Mouse (Mus musculus) heart, postnatal 4 days (tissue): ENCODE results near the gene Ythdf2. TPM values are rescaled to one million over a fixed set of nuclear protein-coding genes. Genes with fewer than 3 reads are reported as not detected.
"Not testable (repeated sequence)": the region's sequence is repeated elsewhere in the genome, so short reads cannot be mapped to it uniquely, and the experiment has no call there.

Experiments
- DNase-seq: peaks from one replicate; pipeline ENCODE4 v3.0.0; 2021
- total RNA-seq, 2 experiments: library from RNA; stranded (reverse); gene quantifications; 2 replicates each; pipeline ENCODE4 v1.2.3; 2021

Ythdf2 gene
- total RNA-seq = 10 to 100 TPM; 48.2 to 51.9 TPM

DNA sequence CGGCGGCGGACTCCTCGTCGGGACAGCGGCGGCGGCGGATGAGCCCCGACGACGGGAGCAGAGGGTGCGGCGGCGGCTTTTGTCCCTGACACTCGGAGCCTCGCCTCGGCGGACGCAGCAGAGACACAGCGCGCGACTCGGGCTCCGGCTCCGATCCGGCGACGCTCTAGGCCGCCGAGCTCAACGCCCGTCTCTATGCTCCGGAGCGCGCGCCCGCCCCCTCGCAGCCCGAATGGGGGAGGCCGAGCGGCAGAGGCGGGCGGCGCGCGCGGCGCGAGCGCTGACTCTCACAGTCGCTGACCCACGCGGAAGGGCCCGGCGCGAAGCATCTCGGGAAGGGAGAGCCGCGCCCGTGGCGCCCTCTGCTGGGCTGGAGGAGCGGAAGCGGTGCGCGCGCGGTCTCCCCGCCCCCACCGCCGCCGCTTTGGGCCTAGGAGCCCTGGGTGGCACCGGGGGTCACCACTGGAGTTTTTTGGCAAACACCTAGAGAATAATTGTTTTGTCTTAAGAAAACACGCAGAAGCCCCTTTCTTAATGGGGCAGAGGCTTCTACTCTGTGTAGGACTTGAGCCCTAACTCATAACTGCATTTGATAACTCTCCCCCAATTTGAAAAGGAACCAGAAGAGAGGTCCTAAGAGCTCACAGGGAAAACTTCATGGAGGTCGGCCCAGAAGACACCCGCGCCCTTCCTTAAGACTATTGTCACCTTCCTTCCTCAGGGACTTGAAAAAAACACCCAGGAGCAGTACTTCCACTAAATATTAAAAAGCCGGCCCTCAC, at the start of gene Ythdf2:
Gene Ythdf2 (minus strand): TSS at position 351 of the 782 bp plus-strand sequence.
- peak; percentile 99 for DNase-seq

DNA sequence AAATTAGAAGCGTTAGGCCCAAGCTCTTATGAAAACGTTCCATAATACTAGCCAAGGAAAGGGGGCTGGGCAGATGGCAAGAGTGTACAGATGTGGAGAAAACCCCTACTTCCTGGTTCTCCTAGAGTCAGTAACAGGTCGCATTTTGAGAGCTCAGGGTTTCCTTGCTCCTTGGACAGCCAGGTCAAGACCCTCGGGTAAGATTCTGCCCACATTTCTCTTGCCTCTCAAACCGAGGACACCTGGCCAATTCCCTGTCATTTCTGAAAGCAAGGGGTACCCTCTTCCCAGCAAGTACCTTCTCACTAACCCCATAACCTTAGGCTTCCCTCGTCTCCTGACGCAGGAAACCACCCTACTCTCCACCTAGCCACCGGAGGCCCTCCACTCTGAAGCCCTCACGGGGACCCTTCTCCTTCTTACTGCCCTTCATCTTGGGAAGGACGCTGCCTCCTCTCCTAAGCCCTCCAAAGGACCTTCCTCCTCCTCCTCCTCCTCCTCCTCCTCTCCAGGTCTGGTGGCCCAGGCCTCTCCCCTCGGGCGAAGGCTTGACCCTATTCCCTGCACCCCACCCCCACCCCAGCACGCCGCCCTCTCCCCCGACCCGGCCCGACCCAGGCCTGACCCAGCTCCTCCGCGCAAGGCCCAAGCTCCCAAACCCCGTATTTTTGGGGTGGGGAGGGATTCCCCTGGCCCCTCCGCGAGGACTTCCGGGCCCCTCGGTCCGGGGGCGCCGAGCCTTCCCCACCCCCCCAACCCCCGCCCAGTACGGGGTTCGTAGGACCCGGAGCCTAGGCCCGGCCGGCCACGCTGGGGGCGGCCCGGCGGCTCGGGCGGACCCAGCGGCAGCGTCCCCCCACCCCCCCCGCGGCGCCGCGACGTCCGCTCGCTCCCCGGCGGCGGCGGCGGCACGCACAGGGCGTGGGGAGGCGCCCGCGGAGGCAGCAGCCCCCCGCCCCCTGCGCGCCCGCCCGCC, 48.6 kb upstream of the Ythdf2 start:
- peak; percentile 63 for DNase-seq

DNA sequence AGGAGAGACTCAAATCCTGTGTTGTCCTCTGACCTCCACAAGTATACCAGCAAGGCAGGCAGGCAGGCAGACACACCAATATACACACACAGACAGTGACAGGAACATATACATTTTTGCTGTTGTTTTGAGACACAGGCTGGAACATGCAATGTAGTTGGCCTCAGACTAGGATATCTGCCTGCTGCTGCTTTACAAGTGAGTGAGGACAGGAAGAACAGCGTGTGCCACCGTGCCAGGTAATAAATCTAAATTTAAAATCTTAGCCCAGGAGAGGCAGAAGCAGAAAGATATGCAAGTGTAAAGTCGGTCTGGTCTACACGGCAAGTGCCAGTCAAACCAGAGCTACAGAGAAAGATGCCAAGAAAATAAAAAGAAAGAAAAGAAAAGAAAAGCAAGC, 47.1 kb upstream of the Ythdf2 start:
- no peak for DNase-seq

DNA sequence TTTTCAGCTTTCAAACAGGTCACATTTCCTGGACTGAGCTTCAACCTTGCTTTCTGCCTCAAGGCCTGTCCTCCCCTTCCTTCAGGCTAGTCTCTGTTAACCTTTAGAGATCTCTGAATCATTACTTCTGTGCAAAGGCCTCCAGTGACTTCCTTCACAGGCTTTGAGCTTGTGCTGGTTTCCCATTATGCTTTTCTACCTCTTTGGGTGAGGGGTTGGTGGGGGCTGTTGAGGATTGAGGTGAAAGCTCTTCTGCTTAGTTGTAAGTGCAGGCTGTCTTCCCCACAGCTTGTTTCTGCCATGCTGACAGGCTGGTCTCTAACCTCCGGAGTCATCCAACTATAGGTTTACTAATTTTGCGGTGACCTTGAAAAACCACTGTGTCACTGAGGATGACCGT, 44.3 kb upstream of the Ythdf2 start:
- DNase-seq = no peak

DNA sequence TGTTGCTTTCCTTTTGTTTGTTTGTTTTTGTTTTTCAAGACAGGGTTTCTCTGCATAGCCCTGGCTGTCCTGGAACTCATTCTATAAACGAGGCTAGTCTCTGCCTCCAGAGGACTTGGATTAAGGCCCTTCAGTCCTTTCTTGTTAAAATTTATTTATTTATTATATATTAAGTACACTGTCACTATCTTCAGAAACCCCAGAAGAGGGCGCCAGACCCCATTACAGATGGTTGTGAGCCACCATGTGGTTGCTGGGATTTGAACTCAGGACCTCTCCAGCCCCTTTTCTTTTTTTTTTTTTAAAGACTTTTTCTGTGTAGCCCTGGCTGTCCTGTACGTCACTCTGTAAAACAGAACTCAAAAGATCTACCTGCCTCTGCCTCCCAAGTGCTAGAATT, 42.9 kb upstream of the Ythdf2 start:
- DNase-seq = no peak

DNA sequence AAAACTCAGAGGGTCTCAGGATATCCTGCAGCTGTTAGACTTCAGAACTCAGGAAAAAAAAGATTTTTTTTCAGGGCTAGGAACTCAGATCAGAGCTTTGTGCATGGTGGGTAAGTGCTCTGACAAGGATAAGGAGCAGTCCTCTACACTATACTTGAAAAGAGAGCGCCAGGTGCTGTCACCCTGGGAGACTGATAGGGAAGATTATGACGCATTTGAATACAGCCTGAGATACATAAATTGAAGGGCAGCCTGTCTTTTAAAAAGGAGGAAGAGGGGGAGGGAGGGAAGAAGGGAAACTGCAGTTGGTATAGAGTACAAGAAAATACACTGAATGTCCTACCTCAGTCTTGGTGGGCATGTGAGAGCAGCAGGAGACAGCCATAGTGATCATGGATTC, 41.5 kb upstream of the Ythdf2 start:
- no peak for DNase-seq

DNA sequence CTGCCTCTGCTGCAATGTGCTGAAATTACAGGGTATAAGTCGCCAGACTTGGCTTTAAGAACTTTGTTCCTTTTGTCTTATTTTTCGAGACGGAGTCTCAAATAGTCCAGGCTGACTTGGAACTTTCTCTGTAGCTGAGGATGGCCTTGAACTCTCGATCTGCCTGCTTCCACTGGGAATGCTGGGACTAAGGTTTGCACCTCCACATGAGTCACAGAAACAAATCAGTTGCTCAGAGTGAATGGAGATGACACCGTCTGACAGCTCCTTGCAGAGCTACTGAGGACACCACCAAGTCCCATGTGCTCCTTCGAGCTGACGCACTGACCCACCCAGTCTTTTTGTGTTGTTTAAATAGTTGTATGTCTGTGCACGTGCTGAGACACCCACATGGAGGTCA, 41.0 kb upstream of the Ythdf2 start:
- no peak for DNase-seq

DNA sequence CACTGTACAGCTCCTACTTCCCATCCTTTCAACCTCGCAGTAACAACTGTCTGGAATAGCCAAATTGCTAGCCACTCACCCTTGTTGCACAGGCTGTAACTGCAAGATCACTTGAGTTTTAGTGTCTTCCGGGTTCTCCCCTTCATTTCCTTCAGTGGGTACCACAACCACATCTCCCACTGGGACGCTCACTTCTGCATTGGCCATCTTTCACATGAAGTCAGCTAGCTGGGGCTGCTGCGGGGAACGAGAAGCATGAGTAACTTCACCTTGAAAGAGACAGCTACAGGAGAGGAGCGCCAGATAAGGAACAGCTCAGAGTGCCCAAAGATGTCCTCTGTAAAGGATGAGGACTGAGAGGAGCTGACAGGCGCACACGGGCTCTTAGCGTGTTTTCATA, 39.5 kb upstream of the Ythdf2 start:
- no peak for DNase-seq

DNA sequence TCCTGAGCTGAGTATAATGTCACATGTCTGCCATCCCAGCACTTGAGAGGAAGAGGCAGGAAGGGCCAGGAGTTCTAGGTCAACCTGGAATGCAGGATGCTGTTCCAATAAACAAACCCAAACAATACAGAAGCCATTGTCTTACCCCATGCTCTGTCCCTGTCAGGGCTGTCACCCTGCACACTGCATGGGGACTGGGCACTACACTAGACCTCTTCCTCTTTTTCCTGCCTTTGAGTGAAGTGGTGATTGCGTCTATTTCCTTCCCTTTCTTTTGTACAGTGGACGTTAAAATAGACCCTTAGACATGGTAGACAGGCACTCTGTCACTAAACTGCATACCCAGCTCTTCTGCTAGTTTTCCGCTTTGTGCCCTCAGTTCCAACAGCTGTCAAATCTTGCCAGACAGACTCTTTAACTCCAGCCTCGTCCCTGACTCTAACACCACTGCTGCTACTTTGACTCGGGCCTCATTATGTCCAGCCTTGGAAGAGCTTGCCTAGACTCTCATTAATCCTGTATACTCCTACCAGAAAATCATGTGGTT, 35.4 kb upstream of the Ythdf2 start:
- no peak for DNase-seq

DNA sequence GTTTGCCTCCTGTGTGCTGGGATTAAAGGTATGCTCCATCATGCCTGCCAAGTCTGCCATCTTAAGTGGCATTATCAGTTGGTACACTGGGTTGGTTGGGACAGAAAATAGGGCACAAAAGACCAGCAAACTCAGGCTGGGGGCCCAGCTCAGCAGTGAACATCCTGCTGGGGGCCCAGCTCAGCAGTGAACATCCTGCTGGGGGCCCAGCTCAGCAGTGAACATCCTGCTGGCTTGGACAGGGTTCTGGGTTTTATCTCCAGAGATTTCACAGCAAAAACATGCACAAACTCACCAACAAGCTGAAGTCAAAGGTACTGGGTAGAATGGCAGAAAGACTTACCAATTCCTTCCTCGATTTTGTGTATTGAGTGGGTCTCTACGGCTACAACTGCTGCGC, 33.5 kb upstream of the Ythdf2 start:
- DNase-seq = no peak

DNA sequence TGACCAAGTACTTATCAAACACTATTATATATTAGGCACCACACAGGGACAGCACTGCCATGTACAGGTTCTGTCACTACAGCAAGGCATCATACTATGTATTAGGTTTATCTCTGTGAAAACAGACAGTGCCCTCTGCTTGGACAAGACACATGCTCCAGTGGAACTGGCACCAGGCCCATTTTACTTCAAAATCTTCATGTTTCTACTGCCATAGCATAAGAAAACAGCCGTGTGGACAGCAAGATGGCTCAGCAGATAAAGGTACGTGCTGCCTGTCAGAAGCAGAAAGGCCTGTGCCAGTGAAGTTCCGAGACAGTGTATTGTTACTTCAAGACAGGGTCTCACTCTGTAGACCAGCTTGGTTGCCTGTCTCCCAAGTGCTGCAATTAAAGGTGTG, 29.1 kb upstream of the Ythdf2 start:
- no peak for DNase-seq

DNA sequence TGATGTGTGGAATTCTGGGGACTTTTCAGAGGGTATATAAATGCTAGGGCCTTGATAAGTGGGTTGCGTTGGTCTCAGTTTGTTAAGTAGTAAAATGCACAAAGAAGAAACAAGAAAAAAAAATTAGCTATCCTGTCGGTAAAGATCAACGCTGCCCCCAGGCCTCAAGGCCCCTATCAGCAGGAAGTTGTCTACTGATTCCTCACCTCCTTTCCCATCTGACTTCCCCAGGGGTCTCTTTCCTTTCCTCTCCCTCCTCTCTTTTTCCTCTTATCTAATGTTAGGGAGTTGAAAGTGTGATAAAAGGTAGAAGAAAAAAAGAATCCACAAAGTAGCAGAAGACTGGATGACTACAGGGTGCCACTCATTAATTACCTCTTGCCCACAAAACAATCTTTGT, 28.3 kb upstream of the Ythdf2 start:
- no peak for DNase-seq

DNA sequence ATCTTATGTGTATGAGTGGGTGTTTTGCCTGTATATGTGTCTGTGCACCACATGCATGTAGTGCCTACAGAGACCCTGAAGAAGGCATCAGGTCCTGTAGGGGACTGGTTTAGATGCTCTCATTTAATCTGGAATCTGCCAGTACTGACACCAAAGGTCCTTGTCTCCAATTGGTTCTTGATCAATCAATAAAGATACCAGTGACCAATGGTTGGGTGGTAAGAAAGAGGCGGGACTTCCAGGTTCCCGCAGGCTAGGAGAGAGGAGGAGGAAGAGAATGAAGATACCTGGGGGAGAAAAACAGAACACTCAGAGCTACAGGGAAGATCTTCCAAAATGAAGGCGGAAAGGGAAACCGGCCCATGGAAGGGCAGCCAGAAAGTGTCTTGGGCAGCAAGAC, 26.3 kb upstream of the Ythdf2 start:
- no peak for DNase-seq

DNA sequence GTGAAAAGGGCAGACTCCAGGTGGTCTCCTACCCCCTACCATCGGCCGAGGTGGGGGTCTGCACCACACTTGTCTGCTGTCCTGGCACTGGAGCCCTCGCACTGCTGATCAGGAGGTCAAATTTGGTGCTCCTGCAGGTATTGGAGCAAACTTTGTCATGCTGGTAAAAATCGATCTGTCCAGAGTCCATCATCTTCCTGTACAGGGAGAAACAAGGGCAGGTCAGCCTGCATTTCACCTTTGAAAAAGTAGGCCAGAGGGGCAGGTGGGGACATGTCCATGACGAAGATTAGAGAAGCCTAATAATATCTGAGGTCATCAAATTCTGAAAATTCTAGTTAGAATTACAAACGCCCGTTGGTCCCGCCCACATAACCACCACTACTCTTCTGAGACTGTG, 22.6 kb upstream of the Ythdf2 start:
- DNase-seq = no peak

DNA sequence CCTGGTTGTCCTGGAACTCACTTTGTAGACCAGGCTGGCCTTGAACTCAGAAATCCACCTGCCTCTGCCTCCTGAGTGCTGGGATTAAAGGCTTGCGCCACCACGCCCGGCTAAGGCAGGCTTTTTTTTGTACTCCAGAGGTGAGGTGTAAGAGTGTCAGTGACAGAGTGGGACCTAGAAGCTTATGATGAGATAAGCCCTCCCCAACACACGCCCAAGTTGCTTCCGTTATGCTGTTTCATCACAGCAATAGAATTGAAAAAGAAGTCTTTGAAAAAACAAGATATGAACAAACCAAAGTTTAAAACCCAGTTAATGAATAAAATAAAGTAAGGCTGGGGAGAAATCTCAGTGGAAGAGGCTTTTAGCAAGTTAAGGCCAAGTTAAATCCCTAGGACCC, 18.3 kb upstream of the Ythdf2 start:
- DNase-seq = no peak

DNA sequence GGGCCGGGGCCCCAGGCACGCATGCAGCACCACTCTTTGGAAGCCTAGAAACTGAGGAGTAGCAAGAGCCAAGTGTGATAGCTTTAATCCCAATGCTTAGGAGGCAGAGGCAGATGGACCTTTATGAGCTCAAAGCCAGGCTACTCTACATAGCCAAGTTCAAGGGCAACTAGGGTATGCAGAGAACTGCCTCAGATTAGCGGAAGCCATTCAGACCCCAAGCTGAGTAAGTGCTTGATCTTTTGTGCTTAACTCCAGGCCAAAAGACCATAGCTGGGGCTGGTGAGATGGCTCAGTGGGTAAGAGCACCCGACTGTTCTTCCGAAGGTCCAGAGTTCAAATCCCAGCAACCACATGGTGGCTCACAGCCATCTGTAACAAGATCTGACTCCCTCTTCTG, 9.9 kb upstream of the Ythdf2 start:
- DNase-seq = not testable (repeated sequence)

DNA sequence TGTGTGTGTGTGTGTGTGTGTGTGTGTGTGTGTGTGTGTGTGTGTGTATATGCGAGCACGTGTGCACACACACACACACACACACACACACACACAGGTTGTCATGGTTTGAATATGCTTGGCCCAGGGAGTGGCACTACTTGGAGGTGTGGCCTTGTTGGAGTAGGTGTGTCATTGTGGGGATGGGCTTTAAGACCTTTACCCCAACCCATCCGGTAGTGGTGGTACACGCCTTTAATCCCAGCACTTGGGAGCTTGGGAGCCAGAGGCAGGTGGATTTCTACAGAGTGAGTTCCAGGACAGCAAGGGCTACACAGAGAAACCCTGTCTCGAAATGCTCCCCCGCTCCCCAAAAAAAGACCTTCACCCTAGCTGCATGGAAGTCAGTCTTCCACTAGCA, 6.3 kb upstream of the Ythdf2 start:
- DNase-seq = not testable (repeated sequence)

DNA sequence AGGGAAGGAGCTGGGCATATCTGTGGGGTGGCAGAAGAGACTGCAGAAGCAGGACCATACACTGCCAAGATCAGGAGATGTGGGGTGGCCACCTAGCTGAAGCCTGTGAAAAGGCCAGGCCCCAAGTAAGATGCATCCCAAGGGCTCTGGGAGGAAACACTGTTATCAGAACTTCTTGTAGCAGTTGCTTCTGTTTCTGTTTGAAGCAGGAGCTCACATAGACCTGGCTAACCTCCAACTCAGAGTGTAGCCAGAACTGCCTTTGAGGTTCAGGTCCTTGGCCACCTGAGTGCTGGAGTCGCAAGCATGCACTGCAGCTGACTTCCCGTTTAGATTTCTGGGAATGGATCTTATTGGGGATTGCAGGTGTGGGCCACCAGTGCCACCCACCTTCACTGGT, 5.7 kb upstream of the Ythdf2 start:
- no peak for DNase-seq

DNA sequence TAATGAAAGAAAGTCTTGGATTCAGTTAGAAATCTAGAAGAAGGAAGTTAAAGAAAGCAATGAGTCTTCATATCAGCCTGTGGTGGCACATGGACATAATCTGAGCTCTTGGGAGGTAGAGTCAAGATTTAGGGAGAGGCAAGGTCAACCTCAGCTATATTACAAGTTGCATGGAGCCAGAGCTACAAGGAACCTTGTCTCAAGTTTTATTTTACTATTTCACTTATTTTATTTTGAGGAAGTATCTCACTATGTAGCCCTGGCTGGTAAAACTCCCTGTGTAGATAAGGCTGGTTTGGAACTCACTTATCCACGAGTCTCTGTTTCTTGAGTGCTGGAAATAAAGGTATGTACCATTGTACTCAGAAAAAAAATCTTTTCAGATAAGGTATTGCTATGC, 4.5 kb upstream of the Ythdf2 start:
- DNase-seq = no peak

DNA sequence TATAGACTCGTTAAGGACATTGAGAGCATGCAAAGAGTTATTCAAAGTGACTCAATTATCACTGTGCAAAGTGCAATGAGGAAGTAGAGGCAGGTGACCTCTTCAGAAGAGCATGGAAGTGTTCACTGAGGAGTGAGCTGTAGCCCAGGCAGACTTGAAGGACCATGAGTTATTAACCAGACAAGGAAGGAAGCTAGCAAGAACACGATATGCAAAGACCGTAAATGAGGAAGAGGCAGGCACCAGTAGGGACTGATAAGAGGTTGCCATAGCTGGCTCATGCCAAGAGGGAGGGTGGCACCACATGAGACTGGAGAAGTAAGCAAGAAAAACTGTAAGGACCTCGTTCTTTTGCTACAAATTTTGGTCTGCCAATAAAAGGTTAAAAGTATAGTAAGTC, 2.7 kb upstream of the Ythdf2 start:
- no peak for DNase-seq

DNA sequence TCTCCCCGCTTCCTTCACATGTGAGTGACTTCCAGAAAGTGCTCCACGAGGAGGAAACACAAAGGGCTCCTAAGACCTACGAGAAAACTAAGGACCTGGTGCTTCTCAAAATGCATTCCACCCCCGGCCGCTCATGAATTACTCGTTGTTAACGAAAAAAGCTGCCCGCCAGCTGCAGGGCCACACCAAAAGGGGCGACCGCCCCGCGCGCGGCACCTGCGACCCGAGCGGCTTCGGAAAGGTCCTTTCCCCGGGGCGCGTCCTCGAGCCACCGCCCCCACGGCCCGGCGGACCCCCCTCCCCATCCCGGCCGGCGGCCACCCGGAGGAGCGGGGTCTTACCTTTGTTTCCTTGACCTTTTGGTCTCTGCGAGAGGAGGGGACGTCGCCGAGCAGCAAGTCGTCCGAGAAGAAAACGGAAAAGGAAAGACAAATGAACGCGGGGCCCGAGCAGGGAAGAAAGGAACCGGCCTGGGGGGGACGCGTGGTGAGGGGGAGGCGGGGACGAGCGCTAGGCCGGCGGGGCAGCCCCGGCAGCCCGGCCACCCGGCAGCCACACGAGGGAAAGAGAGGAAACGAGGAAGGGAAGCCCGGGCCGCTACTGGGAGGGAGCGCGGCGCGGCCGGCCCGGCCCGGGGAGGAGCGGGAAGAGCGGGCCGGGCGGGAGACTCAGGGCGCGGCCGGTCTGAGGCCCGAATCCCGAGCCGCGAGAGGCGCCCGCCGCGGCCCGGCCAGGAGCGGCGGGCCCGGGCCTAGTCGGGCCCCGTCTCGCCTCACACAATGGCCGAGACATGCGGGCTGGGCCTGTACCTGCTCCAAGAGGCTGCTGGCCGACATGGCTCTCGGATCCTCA, 786 bp downstream of the Ythdf2 start:
- DNase-seq = peak; percentile 44

DNA sequence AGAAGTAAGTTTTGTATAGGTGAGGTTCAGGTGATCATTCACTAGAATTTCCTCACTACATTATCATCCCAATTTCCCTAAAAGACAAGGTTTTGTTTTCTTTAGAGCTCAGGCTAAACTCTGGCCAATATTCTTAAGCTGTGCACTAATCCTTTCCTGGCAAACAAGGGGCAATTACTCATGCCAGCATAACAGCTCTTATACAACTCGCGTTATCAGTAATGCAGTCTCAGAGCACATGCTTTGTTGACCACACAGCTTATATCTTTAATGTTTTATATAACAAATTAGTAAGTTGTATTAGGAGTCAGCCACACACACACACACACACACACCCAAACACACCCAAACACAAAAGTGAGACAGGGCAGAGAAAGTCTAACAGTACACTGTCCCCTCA, 1.8 kb downstream of the Ythdf2 start:
- DNase-seq = no peak
